Mouse (Mus musculus) small intestine, adult 2 months (tissue): Measurements from ENCODE around the gene Cacna1d.

Experiments used
- CTCF ChIP-seq: fragments of 200-500 bp; IDR thresholded peaks from 2 replicates; pipeline ENCODE4 v1.5.1; 2012; ENCODE audit warnings: low read depth, mild to moderate bottlenecking, control low read depth, inconsistent platforms, low read length, moderate library complexity, mixed read lengths; ENCODE audit not compliant: insufficient replicate concordance, insufficient read length; ENCODE audit errors: extremely low read depth
- POLR2A ChIP-seq: fragments of 200-500 bp; IDR thresholded peaks from 2 replicates; pipeline ENCODE4 v1.6.1; 2012; ENCODE audit warnings: low read depth, mild to moderate bottlenecking, control low read depth, inconsistent platforms, low read length, moderate library complexity

GRCm38 (mm10) chr14:30405456-30406225 is 85.6 kb downstream of the Cacna1d start:
- TF ChIP-seq POLR2A = no peak
- no peak for TF ChIP-seq CTCF
